Mouse (Mus musculus): ENCODE measurements around the gene Cdk5r1. TPM values are rescaled to one million over a fixed set of nuclear protein-coding genes. Genes with fewer than 3 reads are reported as not detected.
A peak's percentile ranks its signal among the peaks of the same experiment; 100 is the strongest.
"Not testable (repeated sequence)": the region's sequence is repeated elsewhere in the genome, so short reads cannot be mapped to it uniquely, and the experiment has no call there.

Cdk5r1 gene
- polyA plus RNA-seq, 1 experiment from 2014 or later: 0.54 TPM

- Histone ChIP-seq H3K27ac (no peak overlapping the region), H3K4me2 (ENCODE audit: low read length) (no peak overlapping the region), H3K4me3 (replicated peaks; ENCODE audit: low read depth, low read length) (no peak overlapping the region), H3K9me3 (replicated peaks; ENCODE audit: low read length) (no peaks in the 10 kb centered on the region), H3K4me1 (replicated peaks; ENCODE audit: insufficient read depth, low read length) (no peaks in the 10 kb centered on the region), H3K9ac (ENCODE audit: low read depth, low read length) (no peak overlapping the region), H3K27me3 (ENCODE audit: insufficient read depth, low read length) (no peaks in the 10 kb centered on the region), H3K36me3 (ENCODE audit: insufficient read depth, low read length) (peaks cover 16% of the 10 kb centered on the region)
- DNase-seq (ENCODE audit: low spot score) (no peak), ATAC-seq (replicated peaks; ENCODE audit: low FRiP score, low read depth) (no peak)
- WGBS: 92% methylated on average over 3 of the region's 3 CpGs
- TF ChIP-seq CTCF (IDR thresholded peaks at IDR 0.05; ENCODE audit: low read depth): no peak
Observed at GRCm38 (mm10) chr11:80446916-80447315, 29.9 kb upstream of the Cdk5r1 start.

DNA sequence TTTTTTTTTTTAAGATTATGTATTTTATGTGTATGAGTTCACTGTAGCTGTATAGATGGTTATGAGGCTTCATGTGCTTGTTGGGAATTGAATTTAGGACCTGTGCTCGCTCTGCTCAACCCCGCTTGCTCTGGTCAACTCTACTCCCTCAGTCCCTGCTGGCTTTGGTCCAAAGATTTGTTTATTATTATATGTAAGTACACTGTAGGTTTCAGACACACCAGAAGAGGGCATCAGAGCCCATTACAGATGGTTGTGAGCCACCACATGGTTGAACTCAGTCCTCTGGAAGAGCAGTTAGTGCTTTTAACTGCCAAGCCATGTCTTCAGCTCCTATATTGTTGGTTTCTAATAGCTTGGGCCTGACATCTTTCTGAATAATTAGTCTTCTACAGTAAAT, 27.0 kb upstream of the Cdk5r1 start:
- no peak for TF ChIP-seq CTCF (IDR thresholded peaks at IDR 0.05; ENCODE audit: low read depth)
- Histone ChIP-seq H3K4me3 (replicated peaks; ENCODE audit: low read depth, low read length) (no peak overlapping the region), H3K9ac (ENCODE audit: low read depth, low read length) (no peak overlapping the region), H3K27ac (no peak overlapping the region), H3K4me2 (ENCODE audit: low read length) (no peak overlapping the region), H3K4me1 (replicated peaks; ENCODE audit: insufficient read depth, low read length) (no peaks in the 10 kb centered on the region), H3K9me3 (replicated peaks; ENCODE audit: low read length) (no peaks in the 10 kb centered on the region), H3K36me3 (ENCODE audit: insufficient read depth, low read length) (peaks cover 16% of the 10 kb centered on the region), H3K27me3 (ENCODE audit: insufficient read depth, low read length) (no peaks in the 10 kb centered on the region)
- DNase-seq (ENCODE audit: low spot score) (no peak), ATAC-seq (replicated peaks; ENCODE audit: low FRiP score, low read depth) (no peak)
- 74% methylated on average over 2 of the region's 2 CpGs for WGBS

- 86% methylated on average over 3 of the region's 3 CpGs for WGBS
- H3K27me3 ChIP-seq (ENCODE audit: insufficient read depth, low read length): no peaks in the 10 kb centered on the region
- no peaks in the 10 kb centered on the region for H3K9me3 ChIP-seq (replicated peaks; ENCODE audit: low read length)
- H3K4me1 ChIP-seq (replicated peaks; ENCODE audit: insufficient read depth, low read length): no peaks in the 10 kb centered on the region
- ATAC-seq (replicated peaks; ENCODE audit: low FRiP score, low read depth) (no peak), DNase-seq (ENCODE audit: low spot score) (no peak)
- H3K27ac ChIP-seq: no peak overlapping the region
- H3K36me3 ChIP-seq (ENCODE audit: insufficient read depth, low read length): peaks cover 14% of the 10 kb centered on the region; the same call in 1 of the 2 replicates
- no peak overlapping the region for H3K4me3 ChIP-seq (replicated peaks; ENCODE audit: low read depth, low read length)
- no peak for TF ChIP-seq CTCF (IDR thresholded peaks at IDR 0.05; ENCODE audit: low read depth)
- H3K4me2 ChIP-seq (ENCODE audit: low read length): no peak overlapping the region
- no peak overlapping the region for H3K9ac ChIP-seq (ENCODE audit: low read depth, low read length)
Observed at GRCm38 (mm10) chr11:80452242-80452641, 24.6 kb upstream of the Cdk5r1 start.

DNA sequence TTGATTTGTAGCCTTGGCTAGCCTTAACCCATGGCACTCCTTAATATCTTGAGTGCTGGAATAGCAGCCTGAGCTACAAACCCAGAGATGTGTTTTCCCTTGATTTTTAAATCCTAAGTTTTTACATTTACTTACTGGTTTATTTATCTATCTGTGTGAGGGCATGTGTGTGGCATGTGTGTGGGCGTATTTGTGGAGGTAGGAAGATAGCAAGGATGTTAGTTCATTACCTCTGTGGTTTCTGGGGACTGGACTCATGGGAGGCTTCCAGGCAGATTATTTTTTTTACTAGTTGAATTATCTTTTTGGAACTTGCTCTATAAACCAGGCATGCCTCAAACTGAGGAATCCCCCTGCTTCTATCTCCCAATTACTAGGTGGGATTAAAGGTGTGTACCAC, 23.6 kb upstream of the Cdk5r1 start:
- DNase-seq (ENCODE audit: low spot score): no peak
- no peak for TF ChIP-seq CTCF (IDR thresholded peaks at IDR 0.05; ENCODE audit: low read depth)
- Histone ChIP-seq H3K9me3 (replicated peaks; ENCODE audit: low read length) (no peaks in the 10 kb centered on the region), H3K4me2 (ENCODE audit: low read length) (no peak overlapping the region), H3K4me3 (replicated peaks; ENCODE audit: low read depth, low read length) (no peak overlapping the region), H3K36me3 (ENCODE audit: insufficient read depth, low read length) (peaks cover 14% of the 10 kb centered on the region; the same call in 1 of the 2 replicates), H3K4me1 (replicated peaks; ENCODE audit: insufficient read depth, low read length) (no peaks in the 10 kb centered on the region), H3K27me3 (ENCODE audit: insufficient read depth, low read length) (no peaks in the 10 kb centered on the region), H3K9ac (ENCODE audit: low read depth, low read length) (no peak overlapping the region), H3K27ac (no peak overlapping the region)
- WGBS: 91% methylated on average over 1 of the region's 1 CpGs
- no peak for ATAC-seq (replicated peaks; ENCODE audit: low FRiP score, low read depth)

- not testable (repeated sequence) for DNase-seq (ENCODE audit: low spot score); ATAC-seq (replicated peaks; ENCODE audit: low FRiP score, low read depth); H3K4me1 ChIP-seq (replicated peaks; ENCODE audit: insufficient read depth, low read length); H3K9ac ChIP-seq (ENCODE audit: low read depth, low read length); H3K4me3 ChIP-seq (replicated peaks; ENCODE audit: low read depth, low read length); H3K4me2 ChIP-seq (ENCODE audit: low read length); H3K9me3 ChIP-seq (replicated peaks; ENCODE audit: low read length); H3K27me3 ChIP-seq (ENCODE audit: insufficient read depth, low read length); H3K27ac ChIP-seq
- WGBS: 87% methylated on average over 4 of the region's 4 CpGs
- TF ChIP-seq CTCF (IDR thresholded peaks at IDR 0.05; ENCODE audit: low read depth): peak; percentile 28; the same call in 1 of the 2 replicates
- H3K36me3 ChIP-seq (ENCODE audit: insufficient read depth, low read length): peaks cover 51% of the 10 kb centered on the region
Observed at GRCm38 (mm10) chr11:80463605-80464130, 13.2 kb upstream of the Cdk5r1 start.

- ATAC-seq (replicated peaks; ENCODE audit: low FRiP score, low read depth) (no peak), DNase-seq (ENCODE audit: low spot score) (no peak)
- Histone ChIP-seq H3K4me3 (replicated peaks; ENCODE audit: low read depth, low read length) (no peak overlapping the region), H3K4me1 (replicated peaks; ENCODE audit: insufficient read depth, low read length) (no peaks in the 10 kb centered on the region), H3K27me3 (ENCODE audit: insufficient read depth, low read length) (no peaks in the 10 kb centered on the region), H3K4me2 (ENCODE audit: low read length) (no peak overlapping the region), H3K9ac (ENCODE audit: low read depth, low read length) (no peak overlapping the region), H3K9me3 (replicated peaks; ENCODE audit: low read length) (no peaks in the 10 kb centered on the region), H3K36me3 (ENCODE audit: insufficient read depth, low read length) (peaks cover 35% of the 10 kb centered on the region), H3K27ac (no peak overlapping the region)
- TF ChIP-seq CTCF (IDR thresholded peaks at IDR 0.05; ENCODE audit: low read depth): no peak
- 79% methylated on average over 16 of the region's 16 CpGs for WGBS
Observed at GRCm38 (mm10) chr11:80471836-80472605, 4.8 kb upstream of the Cdk5r1 start.

Measured in kidney, postnatal 0 days (tissue).